Mouse (Mus musculus) midbrain, postnatal 0 days (tissue): ENCODE results near the gene Tsen2. TPM values are rescaled to one million over a fixed set of nuclear protein-coding genes. Genes with fewer than 3 reads are reported as not detected.
A peak's percentile ranks its signal among the peaks of the same experiment; 100 is the strongest.

Experiments
- ATAC-seq: fragments of 200-750 bp; cut with Nextera tagmentation; 2 replicates; pipeline ENCODE4 v1.8.0; 2017; ENCODE audit warnings: moderate number of reproducible peaks, mild to moderate bottlenecking, moderate TSS enrichment, moderate library complexity; ENCODE audit not compliant: low FRiP score
- DNase-seq: peaks from one replicate; pipeline ENCODE4 v3.0.0-alpha.2; 2015; ENCODE audit warnings: low spot score
- H3K27ac ChIP-seq: fragments of 300-500 bp; sonication (generic); 2 replicates; pipeline ENCODE4 v1.5.1; 2014; ENCODE audit warnings: low read depth, mild to moderate bottlenecking, low read length, mixed read lengths
- H3K27me3 ChIP-seq: fragments of 300-500 bp; sonication (generic); 2 replicates; pipeline ENCODE4 v1.6.1; 2014; ENCODE audit warnings: low read length, control low read depth, mixed read lengths; ENCODE audit not compliant: insufficient read depth
- H3K36me3 ChIP-seq: fragments of 300-500 bp; sonication (generic); 2 replicates; pipeline ENCODE4 v1.6.1; 2014; ENCODE audit warnings: low read length, control low read depth, mixed read lengths; ENCODE audit not compliant: insufficient read depth
- H3K4me1 ChIP-seq: fragments of 300-500 bp; sonication (generic); 2 replicates; pipeline ENCODE4 v1.6.1; 2014; ENCODE audit warnings: mild to moderate bottlenecking, control low read depth, antibody characterized with exemption, low read length, mixed read lengths; ENCODE audit not compliant: insufficient read depth
- H3K4me2 ChIP-seq: fragments of 300-500 bp; sonication (generic); 2 replicates; pipeline ENCODE4 v1.6.1; 2014; ENCODE audit warnings: low read depth, mild to moderate bottlenecking, low read length, mixed read lengths; ENCODE audit not compliant: poor library complexity, severe bottlenecking
- H3K4me3 ChIP-seq: fragments of 300-500 bp; sonication (generic); 2 replicates; pipeline ENCODE4 v1.5.1; 2014; ENCODE audit warnings: low read depth, mild to moderate bottlenecking, low read length, moderate library complexity
- H3K9ac ChIP-seq: fragments of 300-500 bp; sonication (generic); replicated peaks from 2 replicates; pipeline ENCODE4 v1.6.1; 2014; ENCODE audit warnings: mild to moderate bottlenecking, low read length, moderate library complexity, mixed read lengths; ENCODE audit not compliant: poor library complexity, severe bottlenecking
- H3K9me3 ChIP-seq: fragments of 300-500 bp; sonication (generic); 2 replicates; pipeline ENCODE4 v1.6.1; 2016; ENCODE audit warnings: low read length, control low read depth
- CTCF ChIP-seq: IDR thresholded peaks from 2 replicates; pipeline ENCODE4 v1.5.1; 2016; ENCODE audit warnings: antibody characterized with exemption, mild to moderate bottlenecking
- WGBS: fragments of 180-500 bp; shearing (Covaris S2); extraction: QIAGEN DNeasy Blood & Tissue Kit; methylation state at CpG from one replicate; pipeline ENCODE4 v1.1.7; 2014; 5-methylcytosine and 5-hydroxymethylcytosine counted together
- polyA plus RNA-seq: library from polyadenylated mRNA; unstranded; fragments of >200 nt; fragmentation: Nextera tagmentation; extraction: Ambion mirVana; gene quantifications from 2 replicates; pipeline ENCODE4 v1.2.1, GENCODE M21; 2015
- total RNA-seq: library from RNA; depleted of rRNA; stranded (reverse); fragments of >200 nt; gene quantifications from 2 replicates; pipeline ENCODE4 v1.2.3, GENCODE M21; 2014

The Tsen2 gene
- total and polyA plus RNA-seq, 2 experiments from 2014 or later = 15.0 to 24.1 TPM

DNA sequence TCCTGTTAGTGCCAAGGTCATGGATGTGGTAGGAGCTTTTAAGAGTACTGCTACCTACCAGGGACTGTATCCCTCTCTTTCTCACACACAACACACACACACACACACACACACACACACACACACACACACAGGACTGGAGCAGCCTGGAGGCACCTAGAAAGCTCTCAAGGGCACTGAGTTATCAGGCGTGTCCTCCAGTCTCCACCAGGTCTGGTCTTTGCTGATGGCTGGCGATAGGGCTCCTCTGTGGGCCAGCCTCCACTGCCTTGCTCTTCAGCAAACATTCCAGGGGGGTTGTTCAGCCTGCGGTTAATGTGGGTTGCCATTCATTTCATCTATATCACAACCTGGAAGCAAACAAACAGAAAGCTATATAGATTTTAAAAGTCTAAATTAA lies 17.0 kb upstream of the Tsen2 start:
- ATAC-seq (no peak), DNase-seq (no peak)
- Histone ChIP-seq H3K4me3 (no peak overlapping the region), H3K4me1 (no peaks in the 10 kb centered on the region), H3K4me2 (no peak overlapping the region), H3K36me3 (no peaks in the 10 kb centered on the region), H3K9me3 (no peaks in the 10 kb centered on the region), H3K9ac (no peak overlapping the region), H3K27ac (no peak overlapping the region), H3K27me3 (no peaks in the 10 kb centered on the region)
- no peak for TF ChIP-seq CTCF
- WGBS = 95% methylated on average over 3 of the region's 3 CpGs

DNA sequence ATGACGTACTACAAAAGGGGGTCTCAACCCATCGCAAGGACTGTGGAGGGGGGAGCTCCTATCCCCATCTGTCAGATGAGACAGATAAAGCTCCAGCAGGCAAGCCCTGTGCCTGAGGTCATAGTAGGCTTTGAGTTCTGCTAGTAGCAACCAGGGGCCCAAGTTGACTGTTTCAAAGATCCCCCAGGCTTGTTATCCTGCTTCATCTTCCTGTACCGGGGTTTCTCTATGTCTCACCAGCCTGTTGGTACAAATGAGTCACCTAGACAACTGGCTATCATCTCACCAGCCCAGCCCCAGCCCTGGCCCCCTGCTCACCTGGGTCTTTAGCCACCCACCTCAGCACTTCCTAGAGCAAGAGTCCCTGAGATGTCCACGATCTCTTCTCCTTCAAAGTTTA lies 16.1 kb upstream of the Tsen2 start:
- no peak for TF ChIP-seq CTCF
- ATAC-seq (no peak), DNase-seq (no peak)
- Histone ChIP-seq H3K27me3 (no peaks in the 10 kb centered on the region), H3K4me2 (no peak overlapping the region), H3K27ac (no peak overlapping the region), H3K4me1 (no peaks in the 10 kb centered on the region), H3K36me3 (no peaks in the 10 kb centered on the region), H3K9ac (no peak overlapping the region), H3K4me3 (no peak overlapping the region), H3K9me3 (no peaks in the 10 kb centered on the region)
- 97% methylated on average over 4 of the region's 4 CpGs for WGBS

DNA sequence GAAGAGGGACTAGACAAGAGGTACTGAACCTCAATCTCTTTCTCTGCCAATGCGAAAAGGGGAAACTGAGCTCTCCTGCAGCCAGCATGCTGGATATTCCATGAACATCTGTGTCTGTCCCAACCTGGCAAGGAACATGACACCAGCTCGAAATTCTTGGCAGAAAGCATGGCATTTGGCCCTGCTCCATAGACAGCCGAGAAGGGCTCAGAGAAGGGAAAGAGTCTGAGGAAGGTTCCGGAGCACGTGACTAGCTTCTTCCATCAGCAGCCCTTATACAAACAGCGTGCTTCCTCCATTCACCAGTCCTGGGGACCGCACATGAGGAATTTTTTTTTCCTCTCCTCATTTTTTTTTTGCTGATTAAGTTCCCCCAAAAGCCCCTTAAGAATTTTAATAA lies 9.8 kb upstream of the Tsen2 start:
- Histone ChIP-seq H3K4me2 (no peak overlapping the region), H3K36me3 (no peaks in the 10 kb centered on the region), H3K4me3 (no peak overlapping the region), H3K9me3 (no peaks in the 10 kb centered on the region), H3K27me3 (no peaks in the 10 kb centered on the region), H3K4me1 (no peaks in the 10 kb centered on the region), H3K9ac (no peak overlapping the region), H3K27ac (no peak overlapping the region)
- DNase-seq (peak; percentile 40), ATAC-seq (no peak)
- 72% methylated on average over 7 of the region's 7 CpGs for WGBS
- no peak for TF ChIP-seq CTCF

DNA sequence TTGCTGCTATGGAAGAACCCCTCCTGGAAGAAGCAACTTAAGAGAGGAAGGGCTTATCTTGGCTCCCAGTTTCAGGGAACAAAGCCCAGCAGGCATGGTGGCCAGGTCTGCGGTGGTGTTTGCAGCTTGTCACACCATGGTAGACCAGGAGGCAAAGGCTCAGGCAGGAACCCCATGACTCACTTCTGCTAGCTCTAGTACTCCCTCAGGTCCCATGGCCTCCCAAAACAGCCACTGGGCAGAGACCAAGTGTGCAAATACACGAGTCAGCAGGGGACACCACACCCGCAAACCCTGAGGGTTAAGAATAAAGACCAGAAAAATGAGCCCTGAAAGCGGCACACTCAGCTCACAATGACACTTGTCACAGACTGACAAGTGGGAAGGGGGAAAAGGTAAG lies 8.3 kb upstream of the Tsen2 start:
- H3K27me3 ChIP-seq = no peaks in the 10 kb centered on the region
- 51% methylated on average over 4 of the region's 4 CpGs for WGBS
- no peak overlapping the region for H3K9ac ChIP-seq
- no peak overlapping the region for H3K4me2 ChIP-seq
- H3K27ac ChIP-seq = no peak overlapping the region
- ATAC-seq (no peak), DNase-seq (no peak)
- H3K36me3 ChIP-seq = no peaks in the 10 kb centered on the region
- no peak overlapping the region for H3K4me3 ChIP-seq
- no peaks in the 10 kb centered on the region for H3K4me1 ChIP-seq
- H3K9me3 ChIP-seq = no peaks in the 10 kb centered on the region
- no peak for TF ChIP-seq CTCF

DNA sequence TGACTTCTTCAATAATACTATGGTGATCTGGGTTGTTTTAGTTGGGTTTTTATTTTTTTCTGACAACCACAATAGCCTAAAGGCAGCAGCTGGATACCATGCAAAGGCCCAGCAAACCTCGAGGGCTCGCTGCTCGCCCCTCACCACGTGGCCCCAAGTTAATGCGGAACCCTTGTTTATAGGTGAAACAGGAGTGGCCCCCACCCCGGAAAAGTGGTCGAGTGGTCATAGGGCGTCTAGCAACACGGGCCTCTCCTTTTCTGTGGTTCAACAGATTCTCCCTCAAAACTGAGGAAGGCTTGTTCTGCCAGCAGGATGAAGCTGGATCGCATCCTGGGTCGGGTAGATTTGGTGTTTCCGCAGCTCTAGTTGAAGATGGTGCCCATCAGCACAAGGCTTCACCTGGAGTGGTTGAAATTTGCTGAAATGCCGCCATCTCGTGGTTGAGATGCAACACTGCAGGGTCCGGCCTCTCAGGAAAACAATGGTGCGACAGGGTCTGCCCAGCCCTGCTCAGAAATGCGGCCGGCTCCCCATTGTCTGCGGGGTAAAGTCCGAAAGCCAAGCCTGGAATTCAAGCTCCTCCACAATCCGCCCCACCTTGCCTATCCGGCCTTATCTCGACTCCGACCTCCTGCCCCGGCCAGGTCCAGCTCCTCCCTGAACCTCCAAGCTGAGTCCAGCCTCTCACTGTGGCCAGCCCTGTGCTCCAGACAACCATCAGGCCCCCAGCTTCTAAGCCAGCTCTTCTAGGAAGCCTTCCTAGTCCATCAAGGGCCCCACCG lies 5.6 kb upstream of the Tsen2 start:
- no peaks in the 10 kb centered on the region for H3K27me3 ChIP-seq
- peak overlapping the region; percentile 59 for H3K9ac ChIP-seq
- no peaks in the 10 kb centered on the region for H3K36me3 ChIP-seq
- peak overlapping the region; percentile 62 for H3K4me2 ChIP-seq
- H3K4me3 ChIP-seq = peak overlapping the region; percentile 24
- H3K9me3 ChIP-seq = no peaks in the 10 kb centered on the region
- peak; percentile 88 for ATAC-seq
- WGBS = 20% methylated on average over 26 of the region's 26 CpGs
- TF ChIP-seq CTCF = peak; percentile 95
- DNase-seq = peak; percentile 87
- no peaks in the 10 kb centered on the region for H3K4me1 ChIP-seq
- no peak overlapping the region; the same call in 1 of the 2 replicates for H3K27ac ChIP-seq

DNA sequence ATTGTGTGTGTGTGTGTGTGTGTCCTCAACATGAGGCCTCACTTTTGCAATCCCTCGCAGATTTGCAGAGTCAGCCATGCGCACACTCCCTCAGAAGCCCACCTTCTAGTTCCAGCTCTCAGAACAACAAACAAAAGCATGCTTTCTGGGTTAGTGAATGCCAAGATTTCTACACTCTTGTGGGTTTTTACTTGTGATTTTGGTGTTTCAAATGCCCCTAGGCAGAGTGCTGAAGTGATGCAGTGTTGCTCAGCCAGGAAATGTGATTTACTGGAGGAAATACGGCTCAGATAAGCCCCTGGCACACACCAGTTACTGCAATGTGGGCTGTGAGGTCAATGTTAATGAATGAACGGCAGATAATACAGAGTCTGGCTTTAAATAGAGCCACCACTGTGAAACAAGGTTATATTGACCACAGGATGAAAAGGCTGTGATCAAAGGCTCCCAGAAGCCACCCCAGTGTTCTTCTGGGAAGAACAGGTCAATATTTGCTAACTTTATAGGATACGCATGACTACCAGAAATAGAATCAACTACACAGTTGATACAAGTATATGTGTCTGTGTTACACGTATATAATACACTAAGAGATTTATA lies 2.7 kb upstream of the Tsen2 start:
- TF ChIP-seq CTCF = no peak
- DNase-seq (no peak), ATAC-seq (no peak)
- Histone ChIP-seq H3K27me3 (no peaks in the 10 kb centered on the region), H3K36me3 (no peaks in the 10 kb centered on the region), H3K9ac (no peak overlapping the region), H3K27ac (no peak overlapping the region), H3K4me1 (peaks cover 3% of the 10 kb centered on the region; the same call in 1 of the 2 replicates), H3K4me3 (no peak overlapping the region), H3K4me2 (no peak overlapping the region), H3K9me3 (no peaks in the 10 kb centered on the region)
- WGBS = 55% methylated on average over 6 of the region's 6 CpGs
